Mouse (Mus musculus): ENCODE data around the gene Tmbim6.
"Not testable (repeated sequence)": the region's sequence is repeated elsewhere in the genome, so short reads cannot be mapped to it uniquely, and the experiment has no call there.

The Tmbim6 gene

DNA sequence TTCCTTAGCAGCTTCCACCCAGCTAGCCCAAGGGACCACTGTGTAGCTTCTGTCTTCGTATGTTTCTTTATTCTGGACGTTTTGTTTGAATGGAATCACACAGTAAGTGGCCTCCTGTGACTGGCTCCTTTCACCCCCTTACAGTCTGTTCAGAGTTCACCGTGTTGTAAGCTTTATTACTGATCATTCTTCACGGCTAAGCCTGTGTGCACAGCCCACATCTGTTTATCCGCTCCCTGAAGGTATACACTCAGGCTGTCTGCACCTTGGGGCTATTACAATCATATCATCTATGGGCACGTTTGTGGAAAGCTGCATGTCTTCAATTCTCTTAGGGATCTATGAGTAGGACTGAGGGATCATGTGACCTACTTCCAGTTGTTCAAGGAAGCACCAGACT is 52.9 kb downstream of the Tmbim6 start:
- in situ Hi-C loops (cut with MboI; ENCODE audit: low sequenced_read_pairs), result no loop called here

- in situ Hi-C loops (cut with MboI; ENCODE audit: low sequenced_read_pairs), result not testable (repeated sequence)
Observed at GRCm38 (mm10) chr15:99446136-99446535, 53.5 kb downstream of the Tmbim6 start.

- in situ Hi-C loops (cut with MboI; ENCODE audit: low sequenced_read_pairs), result no loop called here
Observed at GRCm38 (mm10) chr15:99449131-99449750, 56.6 kb downstream of the Tmbim6 start.

GRCm38 (mm10) chr15:99449751-99450280 is 57.1 kb downstream of the Tmbim6 start:
- in situ Hi-C loops (cut with MboI; ENCODE audit: low sequenced_read_pairs), result no loop called here

DNA sequence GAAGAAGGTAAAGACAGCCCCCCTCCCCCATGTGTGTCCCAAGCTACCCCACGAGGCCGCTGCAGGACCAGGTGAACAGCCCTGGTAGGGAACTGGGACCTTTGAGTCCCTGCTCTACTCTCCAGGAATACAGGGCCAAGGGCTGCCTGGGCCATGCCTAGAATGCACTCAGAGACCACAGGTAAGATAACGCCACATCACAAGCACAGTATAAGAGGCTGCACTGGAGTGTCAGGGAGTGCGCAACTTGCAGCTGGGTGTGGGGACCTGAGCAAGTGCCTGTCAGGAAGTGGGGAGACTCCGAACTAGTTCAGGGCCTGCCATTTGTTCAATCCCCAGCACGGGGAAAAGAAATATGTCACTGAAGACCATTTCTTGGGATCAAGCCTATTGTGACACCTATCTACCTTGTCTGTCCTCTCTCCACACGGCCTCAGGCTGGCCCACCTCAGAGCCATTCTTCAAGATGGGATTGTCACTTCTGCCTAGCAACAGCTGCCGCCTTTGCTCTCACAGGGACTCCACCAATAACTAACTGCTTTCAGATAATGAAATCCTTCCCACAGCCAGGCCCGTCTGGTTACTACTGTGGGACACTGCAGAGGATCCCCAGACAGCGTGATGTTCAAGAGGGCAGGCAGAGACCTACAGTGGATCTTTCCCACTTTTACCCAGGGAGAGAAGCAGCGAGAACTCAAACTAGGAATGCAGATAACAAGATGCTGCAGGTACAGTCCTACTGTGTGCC is 60.6 kb downstream of the Tmbim6 start:
- in situ Hi-C loops (cut with MboI; ENCODE audit: low sequenced_read_pairs), result no loop called here

- in situ Hi-C loops (cut with MboI; ENCODE audit: low sequenced_read_pairs), result no loop called here
Observed at GRCm38 (mm10) chr15:99454585-99455279, 62.0 kb downstream of the Tmbim6 start.

GRCm38 (mm10) chr15:99455415-99455814 is 62.7 kb downstream of the Tmbim6 start:
- in situ Hi-C loops (cut with MboI; ENCODE audit: low sequenced_read_pairs), result no loop called here

GRCm38 (mm10) chr15:99456338-99456962 is 63.8 kb downstream of the Tmbim6 start:
- in situ Hi-C loops (cut with MboI; ENCODE audit: low sequenced_read_pairs), result no loop called here

GRCm38 (mm10) chr15:99456963-99457605 is 64.4 kb downstream of the Tmbim6 start:
- in situ Hi-C loops (cut with MboI; ENCODE audit: low sequenced_read_pairs), result no loop called here

- in situ Hi-C loops (cut with MboI; ENCODE audit: low sequenced_read_pairs), result no loop called here
Observed at GRCm38 (mm10) chr15:99457606-99458401, 65.1 kb downstream of the Tmbim6 start, which contains the start of gene Nckap5l. Gene Nckap5l, minus strand, starts transcription at chr15:99457748.

Measured in CH12F3 (cell line).